Mouse (Mus musculus): ENCODE measurements around the gene Herc3.

DNA sequence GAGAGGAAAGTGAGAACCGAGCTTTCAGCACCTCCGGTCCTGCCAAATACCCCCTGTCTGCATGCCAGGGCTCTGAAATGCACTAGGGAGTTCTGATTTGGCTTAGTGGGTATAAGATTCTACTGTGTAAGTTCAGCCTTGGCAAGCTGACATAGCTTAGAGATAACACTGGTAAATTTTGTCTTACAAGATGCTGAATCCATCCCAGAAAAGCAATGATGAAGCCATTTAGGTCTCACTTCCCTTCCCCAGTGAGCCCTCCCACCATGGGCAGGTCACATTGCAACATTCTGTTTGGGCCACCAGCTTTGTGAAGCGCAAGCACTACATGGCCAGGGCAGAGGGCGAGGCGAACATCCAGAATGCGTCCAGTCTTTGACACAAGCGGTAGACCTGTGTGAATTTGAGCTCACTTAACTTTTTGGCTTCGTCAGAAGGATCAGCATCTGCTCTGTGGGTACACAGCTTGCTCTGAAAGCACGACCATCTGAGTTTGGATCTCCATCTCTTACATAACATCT, 98.7 kb downstream of the Herc3 start:
- TF ChIP-seq GATA1 (IDR thresholded peaks at IDR 0.05; ENCODE audit: borderline replicate concordance, low read length) (no peak), CTCF (IDR thresholded peaks at IDR 0.05; ENCODE audit: low read depth, low read length) (no peak), TAL1 (conservative IDR thresholded peaks at IDR 0.05; ENCODE audit: low read depth, low read length) (no peak), POLR2AphosphoS5 (IDR thresholded peaks at IDR 0.05; ENCODE audit: insufficient replicate concordance, low read depth, low read length) (no peak)

All from G1E (cell line).